11 mouse cellular contexts compared by ENCODE assay signal in genomic region chr2:168049002-168049635, GRCm38 (mm10). TPM values are rescaled to one million over a fixed set of nuclear protein-coding genes. Genes with fewer than 3 reads are reported as not detected.
DNase-seq lines count a peak whose midpoint lies in the region; ATAC-seq lines count a peak whose summit lies in the region.
"Had no signal": no experiment of that assay in that cellular context is flagged by ENCODE, and none has a peak within 500 bp of the region (broad histone marks: within the 10 kb centered on the region; RNA-seq: fewer than 3 reads in every experiment).

No protein-coding gene starts in this region.

- peak overlapping the region; percentile 89 for H3K27ac ChIP-seq in heart, embryonic 10.5 days
- H3K27ac ChIP-seq in embryonic facial prominence, embryonic 10.5 days (replicated peaks) = no peak overlapping the region; the same call in 1 of the 2 replicates
- H3K27ac ChIP-seq in hindbrain, embryonic 15.5 days (replicated peaks) = no peak overlapping the region
- no peak overlapping the region for H3K27ac ChIP-seq in midbrain, embryonic 12.5 days (replicated peaks)

- H3K4me1 ChIP-seq in heart, embryonic 10.5 days = peaks cover 42% of the 10 kb centered on the region
- peaks cover 37% of the 10 kb centered on the region for H3K4me1 ChIP-seq in embryonic facial prominence, embryonic 10.5 days
- H3K4me1 ChIP-seq in hindbrain, embryonic 15.5 days (replicated peaks) = peaks cover 14% of the 10 kb centered on the region
- peaks cover 23% of the 10 kb centered on the region for H3K4me1 ChIP-seq in midbrain, embryonic 12.5 days

- H3K27me3 ChIP-seq in heart, embryonic 10.5 days (ENCODE audit: insufficient read depth, poor library complexity, severe bottlenecking) = peaks cover 9% of the 10 kb centered on the region
- H3K27me3 ChIP-seq in embryonic facial prominence, embryonic 10.5 days (replicated peaks; ENCODE audit: low read depth, poor library complexity, severe bottlenecking) = peaks cover 58% of the 10 kb centered on the region
- peaks cover 33% of the 10 kb centered on the region for H3K27me3 ChIP-seq in hindbrain, embryonic 15.5 days
- peaks cover 47% of the 10 kb centered on the region for H3K27me3 ChIP-seq in midbrain, embryonic 12.5 days

- H3K36me3 ChIP-seq in heart, embryonic 10.5 days = no peaks in the 10 kb centered on the region
- no peaks in the 10 kb centered on the region for H3K36me3 ChIP-seq in embryonic facial prominence, embryonic 10.5 days (replicated peaks)
- no peaks in the 10 kb centered on the region for H3K36me3 ChIP-seq in hindbrain, embryonic 15.5 days
- H3K36me3 ChIP-seq in midbrain, embryonic 12.5 days = no peaks in the 10 kb centered on the region
- H3K36me3 ChIP-seq: G1E had no signal

- peak overlapping the region; percentile 72 for H3K4me3 ChIP-seq in heart, embryonic 10.5 days
- H3K4me3 ChIP-seq in embryonic facial prominence, embryonic 10.5 days = peak overlapping the region; percentile 64
- H3K4me3 ChIP-seq in hindbrain, embryonic 15.5 days = no peak overlapping the region
- peak overlapping the region; percentile 49 for H3K4me3 ChIP-seq in midbrain, embryonic 12.5 days

- 9% methylated on average over 16 of the region's 16 CpGs for WGBS in heart, embryonic 10.5 days
- 10% methylated on average over 16 of the region's 16 CpGs for WGBS in embryonic facial prominence, embryonic 10.5 days
- 13% methylated on average over 16 of the region's 16 CpGs for WGBS in hindbrain, embryonic 15.5 days
- WGBS in midbrain, embryonic 12.5 days = 11% methylated on average over 16 of the region's 16 CpGs

- ATAC-seq in hindbrain, embryonic 15.5 days (ENCODE audit: low FRiP score, low read depth) = no peak
- no peak for ATAC-seq in midbrain, embryonic 12.5 days (ENCODE audit: low FRiP score, low read depth)

- H3K9ac ChIP-seq in hindbrain, embryonic 15.5 days = no peak overlapping the region
- H3K9ac ChIP-seq in midbrain, embryonic 12.5 days (replicated peaks) = no peak overlapping the region

- H3K4me2 ChIP-seq in hindbrain, embryonic 15.5 days = peak overlapping the region; percentile 28
- peak overlapping the region; percentile 91 for H3K4me2 ChIP-seq in midbrain, embryonic 12.5 days (replicated peaks)

- intact Hi-C loops in heart, postnatal 10 days (cut with DNase I) = no loop called here

- no peaks in the 10 kb centered on the region for H3K9me3 ChIP-seq in heart, embryonic 10.5 days
- no peaks in the 10 kb centered on the region for H3K9me3 ChIP-seq in embryonic facial prominence, embryonic 10.5 days
- no peaks in the 10 kb centered on the region for H3K9me3 ChIP-seq in hindbrain, embryonic 15.5 days
- no peaks in the 10 kb centered on the region for H3K9me3 ChIP-seq in midbrain, embryonic 12.5 days
- H3K9me3 ChIP-seq: G1E had no signal

- DNase-seq in heart, embryonic 10.5 days (ENCODE audit: low spot score) = no peak
- DNase-seq in heart, postnatal 10 days = no peak
- peak; percentile 42 for DNase-seq in embryonic facial prominence, embryonic 10.5 days (ENCODE audit: low spot score)
- DNase-seq in layer of hippocampus, postnatal 10 days (ENCODE audit: low spot score in 2 of 2) = no peak
- no peak for DNase-seq in right cerebral cortex, postnatal 4 days
- DNase-seq in adrenal gland, postnatal 25 days = no peak
- DNase-seq: cerebellum, postnatal 36 days; thymus, adult 2 months had no signal

RNA-seq across cellular contexts. Expression of gene Pard6b, which starts 31.7 kb away (rescaled TPM):
- 12.2 and 15.0 TPM in 2 replicates for polyA plus RNA-seq in heart, embryonic 10.5 days (2016; fragmentation: Nextera tagmentation; extraction: Ambion mirVana)
- total RNA-seq in heart, postnatal 10 days (2021) = 1 to 10 TPM; 3.4 to 4.9 TPM
- polyA plus RNA-seq in embryonic facial prominence, embryonic 10.5 days (2016; fragmentation: Nextera tagmentation; extraction: Ambion mirVana) = 7.3 and 7.4 TPM in 2 replicates
- polyA plus RNA-seq in hindbrain, embryonic 15.5 days (2015; fragmentation: Nextera tagmentation; extraction: Ambion mirVana) = 5.8 and 7.2 TPM in 2 replicates
- polyA plus RNA-seq in midbrain, embryonic 12.5 days (2016; fragmentation: Nextera tagmentation; extraction: Ambion mirVana) = 8.6 and 11.4 TPM in 2 replicates
- 1 to 10 TPM; 3.5 to 3.7 TPM for total RNA-seq in layer of hippocampus, postnatal 10 days (2021)
- total RNA-seq in adrenal gland, postnatal 25 days (2021) = 1.6 and 2.3 TPM in 2 replicates

RNA-seq across cellular contexts. Expression of gene Ripor3, which starts 38.7 kb away (rescaled TPM):
- polyA plus RNA-seq in heart, embryonic 10.5 days (2016; fragmentation: Nextera tagmentation; extraction: Ambion mirVana) = 1.3 and 2.5 TPM in 2 replicates
- under 1 TPM; 0.91 to 0.97 TPM for total RNA-seq in heart, postnatal 10 days (2021)
- 0.47 and 0.95 TPM in 2 replicates for polyA plus RNA-seq in embryonic facial prominence, embryonic 10.5 days (2016; fragmentation: Nextera tagmentation; extraction: Ambion mirVana)
- polyA plus RNA-seq in hindbrain, embryonic 15.5 days (2015; fragmentation: Nextera tagmentation; extraction: Ambion mirVana) = 0.32 and 0.45 TPM in 2 replicates
- 1.1 and 1.2 TPM in 2 replicates for polyA plus RNA-seq in midbrain, embryonic 12.5 days (2016; fragmentation: Nextera tagmentation; extraction: Ambion mirVana)
- total RNA-seq in layer of hippocampus, postnatal 10 days (2021) = under 1 TPM; 0.43 to 0.62 TPM
- total RNA-seq in adrenal gland, postnatal 25 days (2021) = 2.1 and 2.8 TPM in 2 replicates
